Mouse (Mus musculus): ENCODE measurements around the gene Ankrd13d. TPM values are rescaled to one million over a fixed set of nuclear protein-coding genes. Genes with fewer than 3 reads are reported as not detected.

Ankrd13d gene
- total and polyA plus RNA-seq, 2 experiments from 2014 or later = 70.9 to 97.2 TPM

GRCm38 (mm10) chr19:4298322-4299121, 15.6 kb upstream of the Ankrd13d start:
- H3K27ac ChIP-seq = no peak overlapping the region

GRCm38 (mm10) chr19:4297851-4298250, 14.9 kb upstream of the Ankrd13d start:
- H3K4me3 ChIP-seq (ENCODE audit: low read length) = no peak overlapping the region
- H3K9ac ChIP-seq (replicated peaks; ENCODE audit: low read length) = no peak overlapping the region
- peaks cover under 1% of the 10 kb centered on the region; the same call in 1 of the 2 replicates for H3K36me3 ChIP-seq (ENCODE audit: insufficient read depth, low read length)
- H3K27ac ChIP-seq = no peak overlapping the region
- H3K27me3 ChIP-seq (ENCODE audit: insufficient read depth, low read length) = no peaks in the 10 kb centered on the region
- DNase-seq (ENCODE audit: low spot score) = no peak
- H3K9me3 ChIP-seq (ENCODE audit: low read length) = no peaks in the 10 kb centered on the region
- ATAC-seq = no peak
- H3K4me1 ChIP-seq (ENCODE audit: insufficient read depth, low read length) = peaks cover 32% of the 10 kb centered on the region
- H3K4me2 ChIP-seq (ENCODE audit: low read depth, low read length) = no peak overlapping the region
- WGBS = 87% methylated on average over 5 of the region's 5 CpGs
- TF ChIP-seq CTCF (IDR thresholded peaks at IDR 0.05; ENCODE audit: low read depth) = no peak

More at GRCm38 (mm10) chr19:4298322-4299121, 15.6 kb upstream of the Ankrd13d start:
- Histone ChIP-seq H3K4me3 (ENCODE audit: low read length) (no peak overlapping the region), H3K27me3 (ENCODE audit: insufficient read depth, low read length) (no peaks in the 10 kb centered on the region), H3K36me3 (ENCODE audit: insufficient read depth, low read length) (no peaks in the 10 kb centered on the region), H3K9me3 (ENCODE audit: low read length) (no peaks in the 10 kb centered on the region), H3K4me2 (ENCODE audit: low read depth, low read length) (no peak overlapping the region), H3K4me1 (ENCODE audit: insufficient read depth, low read length) (peaks cover 39% of the 10 kb centered on the region), H3K9ac (replicated peaks; ENCODE audit: low read length) (no peak overlapping the region)
- ATAC-seq (no peak), DNase-seq (ENCODE audit: low spot score) (no peak)
- TF ChIP-seq CTCF (IDR thresholded peaks at IDR 0.05; ENCODE audit: low read depth) = no peak
- 87% methylated on average over 17 of the region's 17 CpGs for WGBS

GRCm38 (mm10) chr19:4296611-4297010, 13.7 kb upstream of the Ankrd13d start:
- H3K27me3 ChIP-seq (ENCODE audit: insufficient read depth, low read length) = no peaks in the 10 kb centered on the region
- H3K27ac ChIP-seq = no peak overlapping the region
- no peak overlapping the region for H3K4me3 ChIP-seq (ENCODE audit: low read length)
- H3K4me1 ChIP-seq (ENCODE audit: insufficient read depth, low read length) = peaks cover 20% of the 10 kb centered on the region
- H3K9me3 ChIP-seq (ENCODE audit: low read length) = no peaks in the 10 kb centered on the region
- no peak overlapping the region for H3K4me2 ChIP-seq (ENCODE audit: low read depth, low read length)
- TF ChIP-seq CTCF (IDR thresholded peaks at IDR 0.05; ENCODE audit: low read depth) = no peak
- DNase-seq (ENCODE audit: low spot score) = no peak
- peaks cover 13% of the 10 kb centered on the region for H3K36me3 ChIP-seq (ENCODE audit: insufficient read depth, low read length)
- 84% methylated on average over 2 of the region's 2 CpGs for WGBS
- H3K9ac ChIP-seq (replicated peaks; ENCODE audit: low read length) = no peak overlapping the region
- no peak for ATAC-seq

GRCm38 (mm10) chr19:4295391-4295790, 12.5 kb upstream of the Ankrd13d start:
- TF ChIP-seq CTCF (IDR thresholded peaks at IDR 0.05; ENCODE audit: low read depth) = no peak
- H3K36me3 ChIP-seq (ENCODE audit: insufficient read depth, low read length) = peaks cover 25% of the 10 kb centered on the region
- no peak overlapping the region for H3K27ac ChIP-seq
- H3K9ac ChIP-seq (replicated peaks; ENCODE audit: low read length) = no peak overlapping the region
- no peaks in the 10 kb centered on the region for H3K27me3 ChIP-seq (ENCODE audit: insufficient read depth, low read length)
- DNase-seq (ENCODE audit: low spot score) (no peak), ATAC-seq (no peak)
- WGBS = 90% methylated on average over 4 of the region's 4 CpGs
- H3K4me3 ChIP-seq (ENCODE audit: low read length) = no peak overlapping the region
- H3K9me3 ChIP-seq (ENCODE audit: low read length) = no peaks in the 10 kb centered on the region
- peaks cover 8% of the 10 kb centered on the region; the same call in 1 of the 2 replicates for H3K4me1 ChIP-seq (ENCODE audit: insufficient read depth, low read length)
- no peak overlapping the region for H3K4me2 ChIP-seq (ENCODE audit: low read depth, low read length)

- H3K9me3 ChIP-seq (ENCODE audit: low read length) = no peaks in the 10 kb centered on the region
- no peak for TF ChIP-seq CTCF (IDR thresholded peaks at IDR 0.05; ENCODE audit: low read depth)
- ATAC-seq = no peak
Observed at GRCm38 (mm10) chr19:4294381-4295097, 11.6 kb upstream of the Ankrd13d start.

GRCm38 (mm10) chr19:4291161-4291560, 8.2 kb upstream of the Ankrd13d start:
- Histone ChIP-seq H3K27ac (no peak overlapping the region), H3K4me3 (ENCODE audit: low read length) (no peak overlapping the region), H3K27me3 (ENCODE audit: insufficient read depth, low read length) (no peaks in the 10 kb centered on the region), H3K4me2 (ENCODE audit: low read depth, low read length) (no peak overlapping the region), H3K9ac (replicated peaks; ENCODE audit: low read length) (no peak overlapping the region), H3K9me3 (ENCODE audit: low read length) (no peaks in the 10 kb centered on the region), H3K4me1 (ENCODE audit: insufficient read depth, low read length) (no peaks in the 10 kb centered on the region), H3K36me3 (ENCODE audit: insufficient read depth, low read length) (peaks cover 63% of the 10 kb centered on the region)
- TF ChIP-seq CTCF (IDR thresholded peaks at IDR 0.05; ENCODE audit: low read depth) = no peak
- 88% methylated on average over 11 of the region's 11 CpGs for WGBS
- DNase-seq (ENCODE audit: low spot score) (no peak), ATAC-seq (no peak)

More at GRCm38 (mm10) chr19:4294381-4295097, 11.6 kb upstream of the Ankrd13d start:
- 73% methylated on average over 14 of the region's 14 CpGs for WGBS
- DNase-seq (ENCODE audit: low spot score) = no peak
- no peak overlapping the region for H3K4me3 ChIP-seq (ENCODE audit: low read length)
- H3K27me3 ChIP-seq (ENCODE audit: insufficient read depth, low read length) = no peaks in the 10 kb centered on the region
- no peak overlapping the region for H3K4me2 ChIP-seq (ENCODE audit: low read depth, low read length)
- no peak overlapping the region for H3K27ac ChIP-seq
- peaks cover 34% of the 10 kb centered on the region for H3K36me3 ChIP-seq (ENCODE audit: insufficient read depth, low read length)
- no peaks in the 10 kb centered on the region for H3K4me1 ChIP-seq (ENCODE audit: insufficient read depth, low read length)
- H3K9ac ChIP-seq (replicated peaks; ENCODE audit: low read length) = no peak overlapping the region
